Mouse (Mus musculus): ENCODE data around the gene Klhdc10. TPM values are rescaled to one million over a fixed set of nuclear protein-coding genes. Genes with fewer than 3 reads are reported as not detected.

The Klhdc10 gene
- total RNA-seq (2023), result 10 to 100 TPM; 26.6 to 28.4 TPM

GRCm38 (mm10) chr6:30401308-30402015 is at the start of gene Klhdc10:
TSS of gene Klhdc10 (plus strand) at chr6:30401868.

GRCm38 (mm10) chr6:30390714-30391697 is 10.7 kb upstream of the Klhdc10 start, which contains the start of gene Zc3hc1:
TSS of gene Zc3hc1 (minus strand) at chr6:30391028.

Other genes starting within 250 kb of the Klhdc10 start
- 10 to 100 TPM; 49.3 to 56.5 TPM for gene Ube2h, start 97.3 kb upstream of the Klhdc10 start, total RNA-seq (2023)
- gene Zc3hc1, start 10.8 kb upstream of the Klhdc10 start, total RNA-seq (2023), result 10 to 100 TPM; 17.8 to 21.7 TPM
- gene Tmem209, start 107.9 kb downstream of the Klhdc10 start, total RNA-seq (2023), result 10 to 100 TPM; 17.0 to 23.5 TPM
- gene Ssmem1, start 108.0 kb downstream of the Klhdc10 start, total RNA-seq (2023), result under 1 TPM in 1 of 2 experiments, not detected in 1; 0.46 TPM
- under 1 TPM in 1 of 2 experiments, not detected in 1; 0.85 TPM for gene Cpa2, start 139.7 kb downstream of the Klhdc10 start, total RNA-seq (2023)
- not detected for gene Cpa4, start 166.5 kb downstream of the Klhdc10 start, total RNA-seq (2023)
- not detected for gene Cpa5, start 209.1 kb downstream of the Klhdc10 start, total RNA-seq (2023)
- under 1 TPM in 1 of 2 experiments, not detected in 1; 0.76 TPM for gene Cpa1, start 237.3 kb downstream of the Klhdc10 start, total RNA-seq (2023)